Mouse (Mus musculus) small intestine, adult 2 months (tissue): Measurements from ENCODE around the gene Dgkq. TPM values are rescaled to one million over a fixed set of nuclear protein-coding genes. Genes with fewer than 3 reads are reported as not detected.

ENCODE experiments used
- H3K27ac ChIP-seq: fragments of 200-500 bp; 2 replicates; pipeline ENCODE4 v1.5.1; 2012; ENCODE audit warnings: low read depth, low read length, control low read depth, inconsistent platforms; ENCODE audit not compliant: insufficient read depth
- H3K27me3 ChIP-seq: fragments of 200-500 bp; 2 replicates; pipeline ENCODE4 v1.6.1; 2012; ENCODE audit warnings: mild to moderate bottlenecking, moderate library complexity, low read length, inconsistent platforms; ENCODE audit not compliant: control insufficient read depth, insufficient read depth
- H3K36me3 ChIP-seq: fragments of 200-500 bp; 2 replicates; pipeline ENCODE4 v1.6.1; 2012; ENCODE audit warnings: mild to moderate bottlenecking, low read length, control low read depth, inconsistent platforms; ENCODE audit not compliant: control insufficient read depth, insufficient read depth
- H3K4me1 ChIP-seq: fragments of 200-500 bp; 2 replicates; pipeline ENCODE4 v1.6.1; 2012; ENCODE audit warnings: low read length, inconsistent platforms, mixed read lengths; ENCODE audit not compliant: control insufficient read depth, insufficient read depth, insufficient read length
- H3K4me3 ChIP-seq: fragments of 200-500 bp; 2 replicates; pipeline ENCODE4 v1.5.1; 2012; ENCODE audit warnings: low read depth, mild to moderate bottlenecking, control low read depth, inconsistent platforms, low read length, moderate library complexity
- CTCF ChIP-seq: fragments of 200-500 bp; IDR thresholded peaks from 2 replicates; pipeline ENCODE4 v1.5.1; 2012; ENCODE audit warnings: low read depth, mild to moderate bottlenecking, control low read depth, inconsistent platforms, low read length, moderate library complexity, mixed read lengths; ENCODE audit not compliant: insufficient replicate concordance, insufficient read length; ENCODE audit errors: extremely low read depth
- POLR2A ChIP-seq: fragments of 200-500 bp; IDR thresholded peaks from 2 replicates; pipeline ENCODE4 v1.6.1; 2012; ENCODE audit warnings: low read depth, mild to moderate bottlenecking, control low read depth, inconsistent platforms, low read length, moderate library complexity
- WGBS: fragments of 180-500 bp; shearing (Covaris S2); methylation state at CpG from one replicate; pipeline ENCODE4 v1.1.7; 2018; 5-methylcytosine and 5-hydroxymethylcytosine counted together
- polyA plus RNA-seq: library from polyadenylated mRNA; depleted of rRNA; stranded (reverse); fragments of >200 nt; gene quantifications from 2 replicates; pipeline ENCODE4 v1.2.3, GENCODE M21; 2012

Dgkq gene
- polyA plus RNA-seq, 1 experiment: 77.0 TPM

DNA sequence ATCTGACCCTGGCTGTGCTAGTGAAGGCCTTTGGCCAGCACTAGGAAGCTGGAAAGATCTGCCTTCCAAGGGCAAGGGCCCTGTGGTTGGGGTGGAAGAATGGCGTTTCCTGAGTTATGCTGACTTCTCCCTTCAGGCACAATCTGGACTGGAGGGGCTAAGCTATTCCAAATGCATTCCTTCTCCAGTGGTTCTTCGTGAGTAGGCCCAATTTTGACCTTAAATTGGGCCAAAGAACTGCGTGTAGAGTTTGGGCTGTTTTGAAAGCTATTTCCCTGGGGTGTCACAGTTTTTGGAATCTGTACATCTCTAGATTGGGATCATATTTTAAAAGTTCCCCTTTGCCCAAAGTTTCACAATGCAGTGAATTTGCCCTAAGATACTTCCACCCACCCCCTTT is 27.1 kb upstream of the Dgkq start:
- WGBS: 86% methylated on average over 3 of the region's 3 CpGs

DNA sequence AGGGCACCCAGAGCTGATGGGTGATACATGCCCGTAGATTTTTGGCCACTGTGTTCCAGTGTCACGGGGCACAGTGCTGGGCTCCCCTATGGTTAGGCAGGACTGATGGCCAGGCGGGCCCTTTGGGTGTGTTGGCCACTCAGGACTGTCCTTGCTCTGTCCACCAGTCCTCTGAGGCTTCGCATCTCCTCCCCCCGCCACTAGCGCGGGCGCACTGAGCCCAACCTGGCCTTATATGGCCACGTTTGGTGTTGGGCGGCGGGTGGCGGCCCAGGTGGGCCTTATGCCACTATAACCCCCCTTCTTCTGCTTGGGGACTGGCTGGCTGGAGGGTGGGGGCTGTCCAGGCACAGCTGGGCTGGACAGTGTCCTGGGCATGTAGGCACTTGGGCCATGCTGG is 26.4 kb upstream of the Dgkq start:
- TF ChIP-seq CTCF: no peak
- no peak for TF ChIP-seq POLR2A
- 97% methylated on average over 12 of the region's 12 CpGs for WGBS
- no peaks in the 10 kb centered on the region for H3K27me3 ChIP-seq
- no peak overlapping the region for H3K27ac ChIP-seq
- peaks cover 7% of the 10 kb centered on the region for H3K4me1 ChIP-seq
- no peaks in the 10 kb centered on the region for H3K36me3 ChIP-seq
- no peak overlapping the region for H3K4me3 ChIP-seq

More for the DNA sequence above, 27.1 kb upstream of the Dgkq start:
- no peak overlapping the region for H3K27ac ChIP-seq
- H3K27me3 ChIP-seq: no peaks in the 10 kb centered on the region
- no peaks in the 10 kb centered on the region for H3K36me3 ChIP-seq
- no peak overlapping the region for H3K4me3 ChIP-seq
- H3K4me1 ChIP-seq: peaks cover 7% of the 10 kb centered on the region
- no peak for TF ChIP-seq CTCF
- TF ChIP-seq POLR2A: no peak

DNA sequence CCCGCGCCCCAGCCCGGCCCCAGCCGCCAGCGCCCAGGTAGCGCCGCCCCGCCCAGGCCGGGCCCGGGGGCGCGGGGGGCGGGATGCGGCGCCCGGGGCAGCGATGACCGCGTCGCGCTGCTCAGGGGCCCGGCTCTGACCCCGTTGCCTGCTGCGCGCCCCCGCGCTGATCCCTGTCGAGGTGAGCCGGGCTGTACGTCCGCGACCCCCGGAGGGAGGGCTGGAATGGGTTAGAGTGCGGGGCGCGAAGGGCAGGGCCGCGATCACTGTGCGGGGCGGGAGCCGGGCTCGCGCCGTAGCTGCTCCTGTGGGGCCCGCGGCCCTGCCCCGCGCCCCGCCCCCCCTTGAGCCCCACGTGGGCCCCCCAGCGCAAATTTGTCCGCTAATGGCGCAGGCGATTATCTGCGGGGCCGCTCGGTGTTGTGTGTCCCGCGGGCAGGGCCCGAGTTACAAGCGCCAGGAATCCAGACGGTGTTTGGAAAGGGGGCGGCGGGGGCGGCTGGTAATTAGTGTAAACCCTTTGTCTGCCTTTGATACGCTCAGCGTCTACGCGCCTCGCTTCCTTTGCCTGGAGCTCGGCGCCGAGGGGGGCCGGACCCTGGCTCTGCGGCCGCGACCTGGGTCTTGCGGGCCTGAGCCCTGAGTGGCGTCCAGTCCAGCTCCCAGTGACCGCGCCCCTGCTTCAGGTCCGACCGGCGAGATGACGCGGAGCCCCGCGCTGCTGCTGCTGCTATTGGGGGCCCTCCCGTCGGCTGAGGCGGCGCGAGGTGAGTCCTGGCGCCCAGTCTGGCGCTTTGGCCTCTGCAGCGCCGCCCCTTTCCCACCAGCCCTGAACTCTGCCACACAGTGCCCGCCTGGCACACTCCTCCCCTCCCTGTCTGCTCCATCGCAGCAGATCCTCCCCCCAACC is 25.1 kb upstream of the Dgkq start:
- peaks cover 7% of the 10 kb centered on the region for H3K4me1 ChIP-seq
- TF ChIP-seq POLR2A (no peak), CTCF (no peak)
- peak overlapping the region; percentile 91 for H3K4me3 ChIP-seq
- H3K27ac ChIP-seq: no peak overlapping the region
- WGBS: 2% methylated on average over 99 of the region's 99 CpGs
- no peaks in the 10 kb centered on the region for H3K27me3 ChIP-seq
- H3K36me3 ChIP-seq: no peaks in the 10 kb centered on the region

DNA sequence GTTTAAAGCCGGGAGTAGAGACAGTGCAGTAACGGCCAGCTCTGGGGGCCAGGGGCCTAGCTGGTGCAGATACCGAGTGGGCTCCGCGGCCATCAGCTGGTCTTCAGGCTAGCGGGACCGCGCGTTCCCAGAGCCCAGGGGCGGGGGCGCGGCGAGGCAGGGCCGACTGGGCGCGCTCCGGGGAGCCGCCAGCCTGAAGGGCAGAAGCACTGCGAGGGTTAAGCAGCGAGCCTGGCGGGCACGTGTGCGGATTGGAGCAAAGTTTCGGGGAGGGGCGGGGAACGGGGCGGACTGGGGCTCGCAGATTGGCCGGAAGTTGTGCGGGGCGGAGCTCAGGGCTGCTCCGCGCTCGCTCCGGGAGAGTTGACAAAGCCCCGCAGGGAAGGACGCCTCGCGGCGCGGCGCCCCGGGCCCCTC is 24.4 kb upstream of the Dgkq start:
- under 1% methylated on average over 43 of the region's 43 CpGs for WGBS
- H3K4me1 ChIP-seq: peaks cover 7% of the 10 kb centered on the region
- H3K27me3 ChIP-seq: no peaks in the 10 kb centered on the region
- TF ChIP-seq CTCF (no peak), POLR2A (no peak)
- no peak overlapping the region for H3K27ac ChIP-seq
- H3K4me3 ChIP-seq: peak overlapping the region; percentile 91
- no peaks in the 10 kb centered on the region for H3K36me3 ChIP-seq

DNA sequence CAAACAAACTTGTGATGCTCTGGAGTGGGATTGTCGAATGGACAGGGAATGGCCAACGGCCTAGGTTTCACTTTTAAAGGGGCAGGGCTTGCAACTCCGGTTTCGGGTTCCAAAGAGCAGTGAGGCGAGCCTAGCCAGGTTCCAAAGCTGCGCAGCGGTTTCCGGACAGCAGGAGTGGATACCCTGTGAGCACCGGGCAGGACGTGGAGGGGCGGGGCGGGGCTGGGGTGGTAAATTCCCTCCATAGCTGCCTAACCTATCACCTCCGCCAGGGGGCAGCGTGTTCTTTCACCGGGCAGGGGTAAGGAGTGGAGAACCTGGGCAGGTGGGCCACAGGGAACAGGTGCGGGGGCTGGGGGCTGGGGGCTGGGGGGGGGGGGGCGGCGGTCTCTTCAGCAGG is 22.8 kb upstream of the Dgkq start, which contains the start of gene Fgfrl1:
Gene Fgfrl1, plus strand, starts transcription at position 112 of the 400 bp plus-strand sequence.
- H3K36me3 ChIP-seq: no peaks in the 10 kb centered on the region
- H3K4me1 ChIP-seq: peaks cover 7% of the 10 kb centered on the region
- 2% methylated on average over 16 of the region's 18 CpGs for WGBS
- peak within 1 kb of the TSS; percentile 57 for H3K4me3 ChIP-seq
- TF ChIP-seq CTCF (peak; percentile 54; the same call in 1 of the 2 replicates), POLR2A (no peak)
- H3K27me3 ChIP-seq: no peaks in the 10 kb centered on the region
- H3K27ac ChIP-seq: no peak within 1 kb of the TSS; the same call in 1 of the 2 replicates

DNA sequence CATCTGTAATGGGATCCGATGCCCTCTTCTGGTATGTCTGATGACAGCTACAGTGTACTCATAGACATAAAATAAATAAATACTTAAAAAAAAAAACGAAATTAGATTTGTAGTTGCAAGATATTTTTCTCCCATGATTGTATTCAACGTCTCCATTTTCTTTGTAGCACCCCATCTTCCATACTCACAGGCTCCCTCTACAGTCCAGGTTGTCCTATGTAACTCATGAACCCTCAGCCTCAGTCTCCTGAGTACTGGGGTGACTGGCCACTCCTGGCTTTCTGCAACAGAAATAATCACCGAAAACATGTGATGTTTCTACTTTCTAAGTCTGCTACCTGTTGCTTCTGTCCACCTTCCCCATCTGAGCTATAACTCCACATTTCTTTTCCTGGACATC is 21.7 kb upstream of the Dgkq start:
- Histone ChIP-seq H3K36me3 (no peaks in the 10 kb centered on the region), H3K4me3 (no peak overlapping the region), H3K27me3 (no peaks in the 10 kb centered on the region), H3K27ac (no peak overlapping the region), H3K4me1 (peaks cover 7% of the 10 kb centered on the region)
- WGBS: 72% methylated on average over 4 of the region's 4 CpGs
- TF ChIP-seq POLR2A (no peak), CTCF (no peak)

DNA sequence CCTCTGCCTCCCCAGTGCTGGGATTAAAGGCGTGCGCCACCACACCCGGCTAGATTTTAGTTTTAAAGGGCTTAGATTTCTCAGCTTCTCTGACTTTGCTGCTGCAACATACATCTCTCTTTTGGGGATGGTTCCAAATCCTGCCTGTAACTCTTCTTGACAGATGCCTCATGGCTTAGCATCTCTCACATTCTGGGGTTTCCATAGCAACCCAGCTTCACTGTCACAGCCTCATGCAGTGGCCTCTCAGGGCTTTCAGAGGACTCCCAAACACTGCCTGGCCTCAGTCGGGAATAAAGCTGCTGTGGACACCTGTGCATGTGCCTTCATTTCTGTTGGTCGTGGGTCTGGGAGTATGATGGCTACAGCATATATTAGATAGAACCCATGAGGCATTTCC is 19.6 kb upstream of the Dgkq start:
- WGBS: 81% methylated on average over 5 of the region's 5 CpGs
- TF ChIP-seq CTCF (no peak), POLR2A (no peak)
- Histone ChIP-seq H3K27ac (no peak overlapping the region), H3K4me3 (no peak overlapping the region), H3K4me1 (peaks cover 7% of the 10 kb centered on the region), H3K27me3 (no peaks in the 10 kb centered on the region), H3K36me3 (no peaks in the 10 kb centered on the region)
